Mouse (Mus musculus) cerebellum, adult 2 months (tissue): ENCODE measurements around the gene Nup62.

Experiments
- CTCF ChIP-seq: fragments of 200-500 bp; IDR thresholded peaks from 2 replicates; pipeline ENCODE4 v1.5.1; 2011; ENCODE audit warnings: low read depth, mild to moderate bottlenecking, control low read depth, low read length, moderate library complexity, borderline replicate concordance; ENCODE audit not compliant: insufficient read depth
- POLR2A ChIP-seq: fragments of 200-500 bp; IDR thresholded peaks from 2 replicates; pipeline ENCODE4 v1.6.1; 2011; ENCODE audit warnings: low read length, control low read depth, borderline replicate concordance; ENCODE audit not compliant: insufficient read depth

DNA sequence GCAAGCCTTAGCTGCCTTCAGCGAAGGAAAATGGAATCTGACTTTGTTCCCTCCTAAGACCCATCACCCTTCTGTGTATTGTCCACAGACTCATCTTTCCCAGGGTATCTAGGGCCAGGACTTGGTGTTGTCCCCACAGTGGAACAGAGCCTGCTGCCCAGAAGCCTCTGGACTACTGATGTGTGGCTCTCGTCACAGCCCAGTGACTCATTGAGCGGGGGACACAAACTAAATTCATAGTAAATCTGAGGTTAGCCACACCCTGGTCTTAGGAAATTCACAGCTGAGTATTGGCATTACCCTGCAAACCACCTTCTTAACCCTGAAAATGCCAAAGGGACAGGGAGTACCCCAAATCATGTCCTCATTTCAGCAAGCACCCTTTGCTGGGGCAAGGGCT lies 10.9 kb downstream of the Nup62 start:
- TF ChIP-seq CTCF (no peak), POLR2A (no peak)
